ENCODE assay signal across 8 mouse cellular contexts in the genomic region with DNA sequence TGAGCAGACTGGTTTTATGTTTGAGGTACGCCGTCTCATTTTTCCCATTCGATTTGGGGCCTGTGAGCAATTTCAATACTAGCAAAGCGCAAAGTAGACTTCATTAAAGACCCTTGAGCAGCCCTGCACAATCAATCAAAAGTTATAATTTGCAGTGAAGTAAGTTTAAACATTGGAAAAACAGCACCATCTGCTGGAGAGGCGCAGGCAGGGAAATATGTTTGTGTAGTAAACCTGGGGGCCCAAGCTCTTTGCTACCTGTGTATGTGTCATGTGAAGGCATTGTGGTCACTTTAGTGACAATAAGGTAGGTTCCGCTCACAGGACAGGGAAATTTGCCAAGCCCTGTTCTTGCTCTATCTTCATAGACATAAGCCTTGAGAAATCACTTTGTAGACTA.
A peak's percentile ranks its signal among the peaks of the same experiment; 100 is the strongest.
DNase-seq lines count a peak whose midpoint lies in the region; ATAC-seq and TF ChIP-seq lines count a peak whose summit lies in the region.

No protein-coding gene starts in this region.

- intact Hi-C loops in left cerebral cortex, postnatal 14 days (cut with DNase I), result loop anchor here (10.0 kb wide), 3 partner anchors 77 to 297 kb away; no protein-coding TSS in a partner anchor

- no peaks in the 10 kb centered on the region for H3K9me3 ChIP-seq in midbrain, postnatal 0 days (ENCODE audit: low read length)
- H3K9me3 ChIP-seq in midbrain, embryonic 10.5 days (replicated peaks), result no peaks in the 10 kb centered on the region
- H3K9me3 ChIP-seq in neural tube, embryonic 15.5 days (replicated peaks), result no peaks in the 10 kb centered on the region

- peak; percentile 64 for TF ChIP-seq CTCF in midbrain, postnatal 0 days (IDR thresholded peaks at IDR 0.05)

- H3K9ac ChIP-seq in midbrain, postnatal 0 days (replicated peaks; ENCODE audit: low read length, poor library complexity, severe bottlenecking), result no peak overlapping the region
- no peak overlapping the region for H3K9ac ChIP-seq in neural tube, embryonic 15.5 days (replicated peaks)

- no peaks in the 10 kb centered on the region for H3K27me3 ChIP-seq in midbrain, postnatal 0 days (ENCODE audit: insufficient read depth, low read length)
- H3K27me3 ChIP-seq in midbrain, embryonic 10.5 days (ENCODE audit: low read depth, poor library complexity, severe bottlenecking), result no peaks in the 10 kb centered on the region
- H3K27me3 ChIP-seq in neural tube, embryonic 15.5 days (replicated peaks), result no peaks in the 10 kb centered on the region

- no peak overlapping the region for H3K27ac ChIP-seq in midbrain, postnatal 0 days (ENCODE audit: low read depth, low read length)
- H3K27ac ChIP-seq in midbrain, embryonic 10.5 days (replicated peaks), result no peak overlapping the region
- no peak overlapping the region for H3K27ac ChIP-seq in neural tube, embryonic 15.5 days (replicated peaks)

- no peak overlapping the region for H3K4me3 ChIP-seq in midbrain, postnatal 0 days (ENCODE audit: low read depth, low read length)
- no peak overlapping the region for H3K4me3 ChIP-seq in midbrain, embryonic 10.5 days
- H3K4me3 ChIP-seq in neural tube, embryonic 15.5 days (replicated peaks), result no peak overlapping the region

- 84% methylated on average over 6 of the region's 6 CpGs for WGBS in midbrain, postnatal 0 days
- WGBS in midbrain, embryonic 10.5 days, result 87% methylated on average over 6 of the region's 6 CpGs
- WGBS in neural tube, embryonic 15.5 days, result 86% methylated on average over 6 of the region's 6 CpGs

- H3K4me2 ChIP-seq in midbrain, postnatal 0 days (ENCODE audit: low read depth, low read length, poor library complexity, severe bottlenecking), result no peak overlapping the region
- H3K4me2 ChIP-seq in neural tube, embryonic 15.5 days, result no peak overlapping the region

- DNase-seq in adrenal gland, adult 2 months, result peak; percentile 2
- DNase-seq in adrenal gland, adult 8-10 months, result no peak
- DNase-seq in midbrain, postnatal 0 days (ENCODE audit: low spot score), result no peak
- no peak for DNase-seq in midbrain, embryonic 10.5 days (ENCODE audit: low spot score)
- peak; percentile 31 to 37 for DNase-seq in frontal cortex, postnatal 25 days (ENCODE audit: low spot score in 2 of 2)
- DNase-seq in left cerebral cortex, postnatal 14 days (ENCODE audit: low spot score in 2 of 2), result peak; percentile 22 to 64

- no peaks in the 10 kb centered on the region for H3K4me1 ChIP-seq in midbrain, postnatal 0 days (ENCODE audit: insufficient read depth, low read length)
- peaks cover 9% of the 10 kb centered on the region for H3K4me1 ChIP-seq in midbrain, embryonic 10.5 days
- H3K4me1 ChIP-seq in neural tube, embryonic 15.5 days, result no peaks in the 10 kb centered on the region

- ATAC-seq in midbrain, postnatal 0 days (ENCODE audit: low FRiP score), result no peak
- no peak for ATAC-seq in activated CD4-positive, CD25-positive, alpha-beta regulatory T cell, adult 4 months
- ATAC-seq in neural tube, embryonic 15.5 days (ENCODE audit: low FRiP score), result no peak

- no peaks in the 10 kb centered on the region for H3K36me3 ChIP-seq in midbrain, postnatal 0 days (ENCODE audit: insufficient read depth, low read length)
- H3K36me3 ChIP-seq in midbrain, embryonic 10.5 days, result no peaks in the 10 kb centered on the region
- H3K36me3 ChIP-seq in neural tube, embryonic 15.5 days, result no peaks in the 10 kb centered on the region

Comparison
In these comparisons a context has a peak if more than half of its experiments do, and no peak if none do; other contexts are left out.
1. DNase-seq: peak in adrenal gland, adult 2 months (single experiment), frontal cortex, postnatal 25 days (2 of 2) and left cerebral cortex, postnatal 14 days (2 of 2); none in adrenal gland, adult 8-10 months (single experiment), midbrain, postnatal 0 days (single experiment) and midbrain, embryonic 10.5 days (single experiment).